In genomic region chr11:54786858-54787487, GRCm38 (mm10) we compare ENCODE assay signal across 8 mouse cellular contexts. TPM values are rescaled to one million over a fixed set of nuclear protein-coding genes. Genes with fewer than 3 reads are reported as not detected.
DNase-seq lines count a peak whose midpoint lies in the region; ATAC-seq and TF ChIP-seq lines count a peak whose summit lies in the region.

No protein-coding gene starts in this region.

- peak overlapping the region; percentile 74 for H3K27ac ChIP-seq in CH12.LX (ENCODE audit: insufficient read depth, low read depth)
- H3K27ac ChIP-seq in bone marrow, adult 2 months (ENCODE audit: control insufficient read depth, insufficient read depth, low read depth, low read length, poor library complexity), result peak overlapping the region; percentile 92
- peak overlapping the region; percentile 99 for H3K27ac ChIP-seq in forebrain, embryonic 12.5 days
- peak overlapping the region; percentile 98 for H3K27ac ChIP-seq in heart, postnatal 0 days (ENCODE audit: low read depth)
- H3K27ac ChIP-seq in lung, embryonic 16.5 days (ENCODE audit: low read length), result peak overlapping the region; percentile 98
- H3K27ac ChIP-seq in olfactory bulb, adult 2 months (ENCODE audit: insufficient read depth, low read depth, low read length), result peak overlapping the region; percentile 75

- under 1% methylated on average over 54 of the region's 54 CpGs for WGBS in bone marrow, adult 2 months
- under 1% methylated on average over 49 of the region's 54 CpGs for WGBS in forebrain, embryonic 12.5 days
- under 1% methylated on average over 54 of the region's 54 CpGs for WGBS in heart, postnatal 0 days
- WGBS in lung, embryonic 16.5 days, result under 1% methylated on average over 53 of the region's 54 CpGs
- WGBS in olfactory bulb, adult 2 months, result under 1% methylated on average over 54 of the region's 54 CpGs

- no peak; the same call in 1 of the 2 replicates for TF ChIP-seq RAD21 in CH12.LX (IDR thresholded peaks at IDR 0.05; ENCODE audit: low read depth, low read length)

- dilution Hi-C loops in CH12.LX (cut with MboI; ENCODE audit: extremely low pct_ligation_motif_present, extremely low pct_unique_long_range_greater_than_20kb, low sequenced_read_pairs), result no loop called here

- H3K9me3 ChIP-seq in CH12.LX (replicated peaks; ENCODE audit: low read length), result peaks cover 2% of the 10 kb centered on the region
- H3K9me3 ChIP-seq in forebrain, embryonic 12.5 days, result no peaks in the 10 kb centered on the region
- H3K9me3 ChIP-seq in heart, postnatal 0 days (replicated peaks; ENCODE audit: control insufficient read depth, low read length), result no peaks in the 10 kb centered on the region
- no peaks in the 10 kb centered on the region for H3K9me3 ChIP-seq in lung, embryonic 16.5 days (ENCODE audit: control insufficient read depth, low read length)

- peak overlapping the region; percentile 64 to 90 (median 84) for H3K4me3 ChIP-seq in CH12.LX (replicated peaks in 1 of 3; ENCODE audit: low read depth in 2 of 3, low read length in 2 of 3, poor library complexity in 1 of 3)
- peak overlapping the region; percentile 87 for H3K4me3 ChIP-seq in bone marrow, adult 2 months (replicated peaks; ENCODE audit: control insufficient read depth, low read depth, low read length)
- H3K4me3 ChIP-seq in forebrain, embryonic 12.5 days (replicated peaks), result peak overlapping the region; percentile 91
- peak overlapping the region; percentile 90 for H3K4me3 ChIP-seq in heart, postnatal 0 days (ENCODE audit: low read depth, low read length)
- peak overlapping the region; percentile 77 for H3K4me3 ChIP-seq in lung, embryonic 16.5 days (ENCODE audit: low read length)
- peak overlapping the region; percentile 78 for H3K4me3 ChIP-seq in olfactory bulb, adult 2 months (ENCODE audit: insufficient read depth, low read depth, low read length)

- H3K27me3 ChIP-seq in CH12.LX (replicated peaks), result no peaks in the 10 kb centered on the region
- H3K27me3 ChIP-seq in forebrain, embryonic 12.5 days, result no peaks in the 10 kb centered on the region
- no peaks in the 10 kb centered on the region for H3K27me3 ChIP-seq in heart, postnatal 0 days (ENCODE audit: control insufficient read depth, insufficient read depth, low read length)
- no peaks in the 10 kb centered on the region for H3K27me3 ChIP-seq in lung, embryonic 16.5 days (ENCODE audit: control insufficient read depth, insufficient read depth, low read depth, low read length)

- peaks cover 21 to 49% of the 10 kb centered on the region in 2 experiments for H3K4me1 ChIP-seq in CH12.LX (ENCODE audit: control insufficient read depth in 1 of 2, insufficient read depth in 2 of 2)
- peaks cover 8% of the 10 kb centered on the region for H3K4me1 ChIP-seq in bone marrow, adult 2 months (ENCODE audit: control insufficient read depth, insufficient read depth, low read length)
- peaks cover 30% of the 10 kb centered on the region for H3K4me1 ChIP-seq in forebrain, embryonic 12.5 days
- H3K4me1 ChIP-seq in heart, postnatal 0 days (ENCODE audit: control insufficient read depth, insufficient read depth), result peaks cover 4% of the 10 kb centered on the region; the same call in 1 of the 2 replicates
- H3K4me1 ChIP-seq in lung, embryonic 16.5 days (replicated peaks; ENCODE audit: control insufficient read depth, insufficient read depth, low read length), result peaks cover 7% of the 10 kb centered on the region
- 0 out of 2 replicates have a peak, but pooled peaks cover 2% of the 10 kb centered on the region for H3K4me1 ChIP-seq in olfactory bulb, adult 2 months (ENCODE audit: control insufficient read depth, insufficient read depth, low read length)

- peak; percentile 28 for ATAC-seq in forebrain, embryonic 12.5 days (ENCODE audit: low FRiP score)
- peak; percentile 70 for ATAC-seq in heart, postnatal 0 days (ENCODE audit: insufficient read depth, low read depth)
- ATAC-seq in lung, embryonic 16.5 days (ENCODE audit: low read depth), result peak; percentile 78

- TF ChIP-seq EP300 in CH12.LX (IDR thresholded peaks at IDR 0.05; ENCODE audit: low read length), result no peak
- TF ChIP-seq EP300 in heart, postnatal 0 days (IDR thresholded peaks at IDR 0.05; ENCODE audit: low read depth), result no peak

- no peak for TF ChIP-seq CTCF in CH12.LX (conservative IDR thresholded peaks at IDR 0.05 in 1 of 2, IDR thresholded peaks at IDR 0.05 in 1 of 2; ENCODE audit: low read depth in 2 of 2, low read length in 2 of 2)
- TF ChIP-seq CTCF in bone marrow, adult 2 months (IDR thresholded peaks at IDR 0.05; ENCODE audit: control insufficient read depth, insufficient read depth, low read length), result no peak
- no peak for TF ChIP-seq CTCF in heart, postnatal 0 days (IDR thresholded peaks at IDR 0.05; ENCODE audit: low read depth)
- TF ChIP-seq CTCF in olfactory bulb, adult 2 months (IDR thresholded peaks at IDR 0.05; ENCODE audit: insufficient read depth, low read depth, low read length), result no peak

- no peak for TF ChIP-seq POLR2A in CH12.LX (IDR thresholded peaks at IDR 0.05; ENCODE audit: low read depth, low read length)
- TF ChIP-seq POLR2A in bone marrow, adult 2 months (IDR thresholded peaks at IDR 0.05; ENCODE audit: borderline replicate concordance, control insufficient read depth, low read depth, low read length), result no peak
- no peak for TF ChIP-seq POLR2A in olfactory bulb, adult 2 months (IDR thresholded peaks at IDR 0.05; ENCODE audit: insufficient read depth, low read depth, low read length)

- in situ Hi-C loops in CH12.LX (cut with MboI; ENCODE audit: low pct_ligation_motif_present, low pct_unique_long_range_greater_than_20kb, low sequenced_read_pairs), result no loop called here

- H3K4me2 ChIP-seq in CH12.LX (ENCODE audit: insufficient read depth, low read depth, poor library complexity, severe bottlenecking), result peak overlapping the region; percentile 99; the same call in 1 of the 2 replicates
- peak overlapping the region; percentile 59 for H3K4me2 ChIP-seq in forebrain, embryonic 12.5 days
- H3K4me2 ChIP-seq in heart, postnatal 0 days (ENCODE audit: low read depth, low read length), result peak overlapping the region; percentile 77
- H3K4me2 ChIP-seq in lung, embryonic 16.5 days (ENCODE audit: low read depth, low read length), result peak overlapping the region; percentile 82

- H3K79me2 ChIP-seq in CH12.LX (replicated peaks; ENCODE audit: control insufficient read depth, extremely low read depth, insufficient read depth, poor library complexity, severe bottlenecking), result peaks cover 51% of the 10 kb centered on the region

- H3K36me3 ChIP-seq in CH12.LX (replicated peaks in 1 of 2; ENCODE audit: control insufficient read depth in 1 of 2, insufficient read depth in 1 of 2, low read length in 1 of 2), result peaks cover 3 to 14% of the 10 kb centered on the region in 2 experiments
- no peaks in the 10 kb centered on the region for H3K36me3 ChIP-seq in forebrain, embryonic 12.5 days (replicated peaks)
- no peaks in the 10 kb centered on the region for H3K36me3 ChIP-seq in heart, postnatal 0 days (replicated peaks; ENCODE audit: control insufficient read depth, insufficient read depth, low read length)
- H3K36me3 ChIP-seq in lung, embryonic 16.5 days (ENCODE audit: control insufficient read depth, insufficient read depth, low read length), result no peaks in the 10 kb centered on the region

- peak; percentile 61 for DNase-seq in CH12.LX (ENCODE audit: extremely low read depth)
- peak; percentile 64 for DNase-seq in heart, postnatal 0 days (ENCODE audit: low spot score)
- DNase-seq in kidney, postnatal 36 days, result peak; percentile 50 to 72
- DNase-seq in thymus, postnatal 25 days, result peak; percentile 76

- peak overlapping the region; percentile 91 for H3K9ac ChIP-seq in CH12.LX (ENCODE audit: insufficient read depth, low read depth)
- H3K9ac ChIP-seq in forebrain, embryonic 12.5 days, result peak overlapping the region; percentile 97
- H3K9ac ChIP-seq in heart, postnatal 0 days (replicated peaks; ENCODE audit: low read depth, low read length), result peak overlapping the region; percentile 88
- H3K9ac ChIP-seq in lung, embryonic 16.5 days (ENCODE audit: low read length), result peak overlapping the region; percentile 96

TF ChIP-seq in CH12.LX, 34 proteins besides CTCF, POLR2A, EP300 and RAD21 (continues in another document):
- TF ChIP-seq MEF2A (IDR thresholded peaks at IDR 0.05; ENCODE audit: borderline replicate concordance, low read depth, low read length), result no peak
- TF ChIP-seq USF1 (IDR thresholded peaks at IDR 0.05; ENCODE audit: low read depth, low read length), result no peak
- TF ChIP-seq E2F4 (IDR thresholded peaks at IDR 0.05; ENCODE audit: insufficient replicate concordance, low read depth, low read length), result no peak
- no peak for TF ChIP-seq POLR2AphosphoS2 (IDR thresholded peaks at IDR 0.05; ENCODE audit: low read depth, low read length)
- no peak for TF ChIP-seq ZC3H11A (IDR thresholded peaks at IDR 0.05; ENCODE audit: low read depth, low read length)
- TF ChIP-seq RCOR1 (conservative IDR thresholded peaks at IDR 0.05; ENCODE audit: low read depth, low read length), result no peak; the same call in 1 of the 2 replicates
- TF ChIP-seq BHLHE40 (IDR thresholded peaks at IDR 0.05; ENCODE audit: low read depth, low read length), result peak; percentile 33
- TF ChIP-seq JUND (conservative IDR thresholded peaks at IDR 0.05; ENCODE audit: low read depth, low read length), result no peak
- TF ChIP-seq CHD1 (IDR thresholded peaks at IDR 0.05; ENCODE audit: low read depth, low read length), result peak; percentile 27; the same call in 1 of the 2 replicates
- no peak for TF ChIP-seq MYC (IDR thresholded peaks at IDR 0.05; ENCODE audit: low read depth, low read length)
- TF ChIP-seq ZKSCAN1 (IDR thresholded peaks at IDR 0.05; ENCODE audit: borderline replicate concordance, low read depth, low read length), result no peak
- TF ChIP-seq MAZ (IDR thresholded peaks at IDR 0.05; ENCODE audit: low read depth, low read length), result no peak
- TF ChIP-seq HCFC1 (IDR thresholded peaks at IDR 0.05; ENCODE audit: low read depth, low read length), result no peak
- peak; percentile 82 for TF ChIP-seq CHD2 (IDR thresholded peaks at IDR 0.05; ENCODE audit: low read length)
- peak; percentile 86 for TF ChIP-seq SIN3A (IDR thresholded peaks at IDR 0.05; ENCODE audit: low read length)
- TF ChIP-seq USF2 (conservative IDR thresholded peaks at IDR 0.05; ENCODE audit: low read depth, low read length), result no peak

RNA-seq across cellular contexts. Expression of gene Cdc42se2, which starts 0.5 kb away (rescaled TPM):
- total RNA-seq in CH12.LX (2012; rRNA removed), result 97.9 and 99.1 TPM in 2 replicates
- 215 and 227 TPM in 2 replicates for total RNA-seq in CH12.LX (2014; rRNA removed)
- 84.7 and 97.4 TPM in 2 replicates for polyA plus RNA-seq in CH12.LX (2012; ENCODE audit: insufficient read length, low read depth)
- 11.3 and 17.9 TPM in 2 replicates for polyA plus RNA-seq in bone marrow, adult 2 months (2011; ENCODE audit: insufficient read depth, insufficient read length, low replicate concordance, missing spikeins)
- 228 and 237 TPM in 2 replicates for polyA plus RNA-seq in forebrain, embryonic 12.5 days (2016; fragmentation: Nextera tagmentation; extraction: Ambion mirVana)
- total RNA-seq in heart, postnatal 0 days (2014; rRNA removed; ENCODE audit: low replicate concordance), result 53.6 and 88.5 TPM in 2 replicates
- 44.4 and 50.2 TPM in 2 replicates for polyA plus RNA-seq in heart, postnatal 0 days (2015; fragmentation: Nextera tagmentation; extraction: Ambion mirVana)
- 64.3 and 69.7 TPM in 2 replicates for polyA plus RNA-seq in lung, embryonic 16.5 days (2015; fragmentation: Nextera tagmentation; extraction: Ambion mirVana)
- 199 and 303 TPM in 2 replicates for polyA plus RNA-seq in olfactory bulb, adult 2 months (2012; ENCODE audit: insufficient read depth, insufficient read length, low replicate concordance, missing spikeins)

Comparison
In these comparisons a context has a peak if more than half of its experiments do, and no peak if none do; other contexts are left out.
1. Peak in every context shown above with its lines: DNase-seq, ATAC-seq, H3K4me3 ChIP-seq and H3K27ac ChIP-seq.
2. ATAC-seq: peak in every context shown above with its lines; median percentile 78 in lung, embryonic 16.5 days; 70 in heart, postnatal 0 days; 28 in forebrain, embryonic 12.5 days.